Mouse (Mus musculus) E14TG2a.4 (cell line): Measurements from ENCODE around the gene Slc38a9.

Source experiments
- H3K27me3 ChIP-seq: 2 replicates; pipeline ENCODE4 v1.6.1; 2014; ENCODE audit warnings: low read length, control low read depth; ENCODE audit not compliant: insufficient read depth
- H3K36me3 ChIP-seq: 2 replicates; pipeline ENCODE4 v1.6.1; 2014; ENCODE audit warnings: low read length, control low read depth; ENCODE audit not compliant: insufficient read depth
- H3K4me1 ChIP-seq: replicated peaks from 2 replicates; pipeline ENCODE4 v1.6.1; 2014; ENCODE audit warnings: low read depth, low read length, control low read depth
- H3K4me3 ChIP-seq: replicated peaks from 2 replicates; pipeline ENCODE4 v1.5.1; 2014; ENCODE audit warnings: mild to moderate bottlenecking, low read length
- H3K9me3 ChIP-seq: 2 replicates; pipeline ENCODE4 v1.6.1; 2014; ENCODE audit warnings: low read length, control low read depth
- CTCF ChIP-seq: conservative IDR thresholded peaks from 2 replicates; pipeline ENCODE4 v1.5.1; 2014; ENCODE audit warnings: low read length
- NANOG ChIP-seq: IDR thresholded peaks from 2 replicates; pipeline ENCODE4 v1.6.1; 2014; ENCODE audit warnings: borderline replicate concordance, low read length, mixed read lengths
- POU5F1 ChIP-seq: IDR thresholded peaks from 2 replicates; pipeline ENCODE4 v1.6.1; 2014; ENCODE audit warnings: low read length, borderline replicate concordance

Slc38a9 gene

GRCm38 (mm10) chr13:112733311-112733710 lies 72.8 kb downstream of the Slc38a9 start:
- no peak overlapping the region for H3K4me3 ChIP-seq
- no peak for TF ChIP-seq CTCF
- no peak for TF ChIP-seq NANOG
- no peak for TF ChIP-seq POU5F1
- H3K36me3 ChIP-seq: no peaks in the 10 kb centered on the region; the same call in 1 of the 2 replicates
- H3K9me3 ChIP-seq: no peaks in the 10 kb centered on the region
- H3K27me3 ChIP-seq: no peaks in the 10 kb centered on the region
- H3K4me1 ChIP-seq: peaks cover 25% of the 10 kb centered on the region

GRCm38 (mm10) chr13:112734906-112735713 lies 74.6 kb downstream of the Slc38a9 start:
- Histone ChIP-seq H3K4me3 (0 out of 2 replicates have a peak overlapping the region, but pooled peaks have one; percentile 35), H3K27me3 (no peaks in the 10 kb centered on the region), H3K36me3 (no peaks in the 10 kb centered on the region; the same call in 1 of the 2 replicates), H3K9me3 (no peaks in the 10 kb centered on the region), H3K4me1 (peaks cover 25% of the 10 kb centered on the region)
- no peak for TF ChIP-seq NANOG
- TF ChIP-seq CTCF: no peak
- no peak for TF ChIP-seq POU5F1

- Histone ChIP-seq H3K9me3 (no peaks in the 10 kb centered on the region), H3K27me3 (no peaks in the 10 kb centered on the region), H3K4me1 (peaks cover 25% of the 10 kb centered on the region), H3K4me3 (no peak overlapping the region), H3K36me3 (no peaks in the 10 kb centered on the region; the same call in 1 of the 2 replicates)
- TF ChIP-seq NANOG (no peak), POU5F1 (no peak), CTCF (no peak)
Measured at GRCm38 (mm10) chr13:112736407-112736806, 75.9 kb downstream of the Slc38a9 start.

GRCm38 (mm10) chr13:112737110-112737509 lies 76.6 kb downstream of the Slc38a9 start:
- Histone ChIP-seq H3K4me3 (no peak overlapping the region), H3K27me3 (no peaks in the 10 kb centered on the region), H3K4me1 (peaks cover 25% of the 10 kb centered on the region), H3K9me3 (no peaks in the 10 kb centered on the region), H3K36me3 (no peaks in the 10 kb centered on the region)
- TF ChIP-seq CTCF (no peak), NANOG (no peak), POU5F1 (no peak)

- Histone ChIP-seq H3K9me3 (no peaks in the 10 kb centered on the region), H3K27me3 (no peaks in the 10 kb centered on the region), H3K4me1 (peaks cover 25% of the 10 kb centered on the region), H3K36me3 (no peaks in the 10 kb centered on the region), H3K4me3 (no peak overlapping the region)
- TF ChIP-seq NANOG (no peak), CTCF (no peak), POU5F1 (no peak)
Measured at GRCm38 (mm10) chr13:112738005-112738404, 77.5 kb downstream of the Slc38a9 start.

GRCm38 (mm10) chr13:112740073-112740472 lies 79.5 kb downstream of the Slc38a9 start:
- Histone ChIP-seq H3K4me1 (peaks cover 14% of the 10 kb centered on the region), H3K4me3 (no peak overlapping the region), H3K27me3 (no peaks in the 10 kb centered on the region), H3K9me3 (no peaks in the 10 kb centered on the region), H3K36me3 (no peaks in the 10 kb centered on the region)
- TF ChIP-seq POU5F1 (no peak), CTCF (no peak), NANOG (no peak)

- no peaks in the 10 kb centered on the region for H3K9me3 ChIP-seq
- no peak for TF ChIP-seq NANOG
- TF ChIP-seq POU5F1: no peak
- TF ChIP-seq CTCF: no peak
Measured at GRCm38 (mm10) chr13:112742076-112742830, 81.7 kb downstream of the Slc38a9 start.

GRCm38 (mm10) chr13:112743647-112744046 lies 83.1 kb downstream of the Slc38a9 start:
- no peaks in the 10 kb centered on the region for H3K9me3 ChIP-seq
- TF ChIP-seq POU5F1 (no peak), NANOG (no peak), CTCF (no peak)

More at GRCm38 (mm10) chr13:112742076-112742830, 81.7 kb downstream of the Slc38a9 start:
- Histone ChIP-seq H3K36me3 (no peaks in the 10 kb centered on the region), H3K27me3 (no peaks in the 10 kb centered on the region), H3K4me1 (peaks cover 12% of the 10 kb centered on the region), H3K4me3 (no peak overlapping the region)

More at GRCm38 (mm10) chr13:112743647-112744046, 83.1 kb downstream of the Slc38a9 start:
- no peak overlapping the region for H3K4me3 ChIP-seq
- H3K4me1 ChIP-seq: peaks cover 19% of the 10 kb centered on the region
- no peaks in the 10 kb centered on the region for H3K36me3 ChIP-seq
- H3K27me3 ChIP-seq: no peaks in the 10 kb centered on the region
